Mouse (Mus musculus): ENCODE measurements at regions not wholly inside any gene's neighbourhood (a gene's known extent, or its start where the extent isn't known, plus 50 kb on each side); places are given as distances from the start of the nearest gene placed in this dataset.

DNA sequence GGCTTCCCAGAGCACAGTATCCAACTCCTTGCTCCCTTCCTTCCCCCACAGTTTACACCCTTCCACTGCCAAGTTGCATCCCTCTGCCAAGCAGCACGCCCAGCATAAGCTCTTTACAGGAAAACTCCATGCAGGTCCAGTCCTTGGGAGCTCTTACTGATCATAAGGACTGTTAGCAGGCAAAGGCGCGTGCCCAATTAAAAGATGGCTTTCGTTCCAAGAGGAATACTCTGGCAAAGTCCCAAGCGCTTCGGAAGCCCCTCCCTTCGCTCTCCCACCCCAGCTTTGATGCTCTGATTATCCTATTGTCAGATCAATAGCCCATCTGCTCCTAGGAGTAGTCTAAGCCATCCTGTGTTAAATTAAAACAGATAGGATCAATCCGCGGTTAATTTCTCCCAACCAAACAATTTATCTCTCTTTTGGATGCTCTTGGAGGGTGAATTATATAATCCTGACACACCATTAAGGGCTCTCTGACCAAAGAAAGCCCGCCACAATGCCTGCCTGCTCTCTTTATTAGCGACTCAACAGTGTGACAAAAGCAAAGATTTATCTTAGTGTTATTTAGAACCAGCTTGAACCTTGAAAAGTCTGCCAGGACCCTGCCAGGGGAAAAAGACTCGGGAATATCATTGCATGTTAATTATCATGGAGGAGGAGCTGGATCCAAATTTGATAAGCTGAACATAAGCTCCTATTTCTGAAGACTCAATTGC is 312.5 kb downstream of the Gsdmc2 start:
- DNase-seq, result no peak

DNA sequence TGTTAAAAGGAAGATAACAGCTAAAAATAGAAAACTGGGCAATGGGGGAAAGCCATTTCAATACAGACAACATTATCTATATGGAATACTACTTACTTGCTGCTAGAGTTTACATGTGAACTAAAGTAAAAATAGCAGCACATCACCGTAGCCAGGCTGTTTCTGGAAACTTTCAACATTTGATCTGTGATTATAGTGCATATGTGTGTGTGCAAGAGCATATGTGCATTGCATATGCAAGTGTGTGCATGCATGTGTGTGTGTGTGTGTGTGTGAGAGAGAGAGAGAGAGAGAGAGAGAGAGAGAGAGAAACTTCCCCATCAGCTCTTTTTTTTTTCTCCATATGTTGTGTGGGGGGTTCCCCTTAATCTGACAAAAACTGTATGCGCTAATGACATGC is 317.7 kb downstream of the Gsdmc2 start:
- no peak for DNase-seq

DNA sequence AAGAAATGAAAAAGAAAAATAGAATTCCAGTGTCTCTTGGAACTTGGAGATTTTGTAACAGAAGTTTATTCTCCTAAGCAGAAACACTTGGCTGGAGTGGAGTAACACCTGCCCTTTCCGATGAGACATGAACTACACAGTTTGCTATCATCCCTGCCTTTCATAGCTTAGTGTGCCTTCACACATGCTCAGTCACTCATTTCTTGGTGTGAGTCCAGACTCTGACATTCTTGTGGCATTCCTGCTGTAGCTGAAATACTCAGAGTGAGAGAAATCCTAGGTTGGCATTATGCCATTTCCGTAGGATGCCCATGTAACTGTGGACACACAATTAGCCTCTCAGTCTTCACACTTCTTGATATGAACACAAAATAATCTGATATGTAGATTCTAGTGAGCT is 318.2 kb downstream of the Gsdmc2 start:
- DNase-seq, result no peak

DNA sequence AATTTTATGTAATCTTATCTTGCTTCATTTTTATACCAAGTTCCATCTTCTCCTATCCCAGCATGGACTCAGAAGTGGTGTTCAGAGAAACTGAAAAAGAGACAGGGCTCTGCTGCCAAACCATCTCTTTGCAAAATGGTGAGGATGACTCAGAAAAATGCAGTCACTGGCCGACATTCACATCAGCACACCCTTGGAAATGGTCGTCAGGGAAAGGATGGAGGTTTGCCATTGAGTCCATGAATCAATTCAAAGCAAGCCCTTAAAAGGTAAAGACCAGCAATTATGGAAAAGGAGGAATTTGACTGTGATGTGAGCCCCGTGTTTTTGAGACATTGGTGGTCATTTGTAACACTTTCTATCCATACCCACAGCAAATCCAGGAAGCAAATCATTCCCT is 327.7 kb downstream of the Gsdmc2 start:
- no peak for DNase-seq

DNA sequence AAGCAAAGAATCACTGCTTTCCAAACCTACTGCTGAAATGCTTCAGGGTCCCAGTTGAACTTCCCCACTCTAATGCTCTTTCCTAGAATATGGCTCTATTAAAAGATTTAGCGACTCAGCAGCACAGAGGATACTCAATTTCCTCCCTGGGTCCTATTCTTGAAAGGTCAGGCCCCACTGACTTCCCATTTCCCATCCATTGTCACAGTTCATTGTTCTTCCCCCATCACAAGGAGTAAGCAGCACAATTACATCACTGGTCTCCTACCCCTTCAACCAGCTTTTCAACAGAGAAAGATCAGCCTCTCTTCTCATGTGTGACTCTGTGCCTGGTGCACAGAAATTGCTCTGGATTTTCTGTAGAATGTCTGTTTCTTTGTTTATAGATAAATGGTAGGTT is 344.5 kb downstream of the Gsdmc2 start:
- DNase-seq, result no peak

DNA sequence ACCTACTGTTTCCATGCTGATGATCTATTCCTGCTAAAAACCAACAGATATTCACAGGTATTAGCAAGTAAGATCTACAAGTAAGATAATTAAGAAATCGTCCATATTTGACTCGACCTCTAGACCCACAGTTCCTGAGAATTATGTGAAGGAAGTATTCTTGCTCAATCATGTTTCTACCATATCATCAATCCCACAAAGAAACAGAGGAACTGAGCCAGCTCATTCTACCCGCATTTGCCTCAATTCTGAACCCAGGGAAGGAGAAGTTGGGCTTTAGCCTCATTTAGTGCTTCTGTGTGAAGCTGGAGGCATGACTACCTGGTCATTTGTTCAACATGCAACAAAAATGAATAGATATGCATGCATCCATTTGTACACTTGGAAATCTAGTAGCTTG is 346.5 kb downstream of the Gsdmc2 start:
- no peak for DNase-seq

DNA sequence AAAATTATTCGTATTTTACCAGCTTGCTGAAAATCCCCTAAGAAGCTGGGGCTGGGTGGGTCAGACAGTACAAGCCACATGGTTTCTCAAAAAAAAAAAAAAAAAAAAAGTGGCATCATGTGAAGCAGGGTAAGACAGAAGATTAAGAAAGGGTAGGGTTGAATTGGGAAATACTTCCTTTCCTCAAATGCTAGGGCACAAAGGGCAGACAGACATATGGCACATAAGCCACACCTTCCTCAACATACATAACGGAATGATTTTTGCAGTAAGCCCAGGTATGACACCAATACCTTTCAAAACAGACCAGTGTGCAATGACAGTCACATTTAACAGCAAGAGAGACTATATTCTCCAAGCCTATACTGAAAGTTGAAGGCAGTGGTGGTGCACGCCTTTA is 347.8 kb downstream of the Gsdmc2 start:
- DNase-seq, result no peak

DNA sequence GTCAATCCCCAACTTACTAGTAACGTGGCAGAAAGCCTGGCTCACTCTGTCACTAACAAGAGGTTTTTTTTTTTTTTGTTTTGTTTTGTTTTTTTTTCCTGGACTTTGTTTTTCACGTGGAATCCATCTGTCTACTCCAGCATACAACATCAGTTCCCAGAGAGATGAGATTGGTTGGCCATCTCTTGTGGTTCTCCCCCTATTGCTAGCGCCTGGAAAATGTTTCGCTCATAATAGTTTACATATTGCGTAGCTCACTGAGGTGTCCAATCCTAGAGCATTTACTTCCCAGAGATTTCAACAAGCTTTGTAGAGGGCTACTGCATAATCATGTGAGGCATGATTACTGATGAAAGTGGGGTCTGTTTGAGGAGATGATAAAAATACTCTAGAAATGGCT is 360.1 kb downstream of the Gsdmc2 start:
- DNase-seq, result no peak

DNA sequence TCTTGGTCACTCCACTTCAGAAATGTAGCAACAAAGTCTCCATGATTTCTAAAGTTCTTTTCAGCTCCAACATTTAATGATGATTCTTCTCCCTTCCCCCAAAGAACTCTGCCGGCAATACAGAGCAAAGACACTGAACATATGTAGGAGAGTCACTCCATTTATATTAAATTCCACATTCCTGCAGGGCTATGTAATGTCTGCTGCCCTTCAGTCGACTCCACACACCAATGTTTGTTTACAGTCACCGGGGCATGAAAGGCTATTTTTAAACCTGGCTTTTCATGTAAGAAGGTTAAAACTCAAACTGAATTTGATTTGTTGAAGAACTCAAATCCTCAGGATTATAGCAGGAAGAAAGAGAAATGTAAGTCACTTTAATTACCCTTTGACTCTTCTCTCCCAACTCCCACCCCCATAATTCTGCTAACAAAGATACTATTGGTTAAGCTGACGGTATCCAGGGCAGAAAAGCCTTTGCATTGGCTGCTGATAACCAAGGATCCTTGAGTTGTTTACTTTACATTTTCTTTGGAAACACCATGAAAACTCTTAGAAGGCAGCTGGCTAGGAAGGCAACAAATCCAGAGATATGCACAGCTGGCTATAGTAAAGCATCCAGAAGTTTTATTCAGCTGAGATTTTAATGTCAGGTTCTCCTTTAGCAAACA is 360.6 kb downstream of the Gsdmc2 start:
- no peak for DNase-seq

DNA sequence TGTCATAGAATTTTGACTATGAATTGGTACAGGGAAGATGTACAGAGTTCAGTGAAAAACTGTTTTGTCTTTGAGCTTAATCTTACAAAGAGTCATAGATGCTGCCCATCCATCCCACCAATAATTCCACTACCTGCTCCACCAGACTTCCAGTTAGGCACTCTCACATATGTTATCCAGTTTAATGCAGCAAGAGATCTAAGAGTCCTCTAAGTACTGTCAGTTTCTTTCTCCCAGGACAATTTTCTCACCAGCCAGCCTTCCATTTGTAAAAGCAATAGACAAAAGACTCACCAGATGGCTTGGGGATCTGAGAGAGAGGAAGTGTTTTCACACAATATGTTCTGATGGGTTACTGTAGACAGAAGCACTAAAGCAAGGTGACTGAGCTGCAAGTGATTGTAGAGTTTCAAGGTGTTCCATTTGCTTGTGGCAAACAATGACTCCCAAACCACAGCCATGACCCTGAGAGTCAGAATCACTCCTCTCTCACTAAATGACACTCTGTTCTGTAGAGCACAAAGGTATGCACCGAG is 365.6 kb downstream of the Gsdmc2 start:
- DNase-seq, result no peak

DNA sequence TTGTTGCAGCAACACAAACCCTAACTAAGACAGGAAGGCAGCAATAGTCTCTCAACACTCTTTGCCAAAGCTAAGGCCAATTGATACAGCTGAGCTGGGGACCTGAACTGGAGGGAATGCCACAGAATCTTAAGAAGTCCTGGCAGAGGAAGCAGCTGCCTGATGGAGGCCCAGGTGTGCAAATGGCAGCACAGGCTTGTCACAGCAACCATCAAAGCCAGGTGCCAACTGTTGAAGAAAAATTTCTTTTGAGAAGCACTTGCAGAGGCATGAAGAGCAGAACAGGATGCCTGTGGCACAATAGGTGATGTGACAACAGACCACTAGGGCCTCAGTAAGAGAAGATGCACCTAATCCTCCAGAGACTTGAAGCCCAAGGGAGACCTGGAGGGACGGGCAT is 378.1 kb downstream of the Gsdmc2 start:
- no peak for DNase-seq

DNA sequence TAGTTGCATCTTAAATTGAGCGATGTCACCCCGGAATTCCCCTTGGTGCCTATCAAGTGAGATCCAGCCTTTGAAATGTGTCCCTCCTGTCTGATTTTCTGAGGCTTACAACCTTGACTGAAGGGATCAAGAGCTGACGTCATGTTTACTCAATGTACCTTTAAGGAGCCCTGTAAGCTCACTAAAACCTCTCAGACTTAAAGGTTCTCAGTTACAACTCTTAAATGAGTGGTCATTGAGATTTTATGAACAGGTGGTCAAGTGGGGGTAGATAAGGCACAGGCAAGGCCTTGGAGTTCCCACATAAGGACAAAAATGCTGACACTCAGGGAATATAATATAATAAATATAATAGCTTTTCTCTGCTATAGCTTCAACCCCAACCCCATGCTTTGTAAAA is 392.4 kb downstream of the Gsdmc2 start:
- DNase-seq, result no peak

DNA sequence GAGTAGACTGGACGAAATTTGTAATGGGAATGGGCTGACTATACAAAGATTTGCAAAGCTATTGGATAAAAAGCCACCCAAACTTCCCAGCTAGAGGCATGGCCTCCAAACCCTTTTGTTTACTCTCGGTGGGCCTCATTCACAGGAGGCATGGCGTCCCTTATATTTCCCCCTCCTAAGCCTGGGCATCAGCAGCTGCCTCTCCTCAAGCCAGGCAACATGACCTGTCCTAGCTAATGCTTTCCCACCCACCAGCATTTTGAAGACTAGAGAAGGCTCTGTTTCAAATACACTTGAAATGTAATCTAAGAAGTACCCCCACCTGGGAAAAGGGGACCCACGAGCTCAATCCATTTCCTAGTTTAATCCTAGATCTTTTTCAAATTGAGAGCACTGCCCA is 398.7 kb downstream of the Gsdmc2 start:
- no peak for DNase-seq

DNA sequence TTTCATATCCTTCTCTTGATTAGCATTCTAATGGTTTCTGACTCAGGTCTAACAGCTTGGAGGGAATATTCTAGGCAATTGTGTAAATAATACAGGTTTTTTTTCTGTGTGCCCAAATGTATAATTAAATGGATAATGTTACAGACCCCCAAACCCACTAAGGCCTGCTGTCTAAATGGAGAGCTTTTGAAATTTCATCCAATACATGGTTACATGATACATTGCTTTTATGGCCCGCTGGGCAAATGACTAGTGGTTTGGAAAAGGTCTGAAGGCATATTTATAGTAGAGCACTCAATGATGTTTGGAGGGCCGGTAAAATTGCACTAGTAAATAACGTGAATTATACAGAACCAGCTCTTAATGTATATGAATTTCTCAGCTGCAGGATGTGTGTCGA is 400.0 kb downstream of the Gsdmc2 start:
- no peak for DNase-seq

DNA sequence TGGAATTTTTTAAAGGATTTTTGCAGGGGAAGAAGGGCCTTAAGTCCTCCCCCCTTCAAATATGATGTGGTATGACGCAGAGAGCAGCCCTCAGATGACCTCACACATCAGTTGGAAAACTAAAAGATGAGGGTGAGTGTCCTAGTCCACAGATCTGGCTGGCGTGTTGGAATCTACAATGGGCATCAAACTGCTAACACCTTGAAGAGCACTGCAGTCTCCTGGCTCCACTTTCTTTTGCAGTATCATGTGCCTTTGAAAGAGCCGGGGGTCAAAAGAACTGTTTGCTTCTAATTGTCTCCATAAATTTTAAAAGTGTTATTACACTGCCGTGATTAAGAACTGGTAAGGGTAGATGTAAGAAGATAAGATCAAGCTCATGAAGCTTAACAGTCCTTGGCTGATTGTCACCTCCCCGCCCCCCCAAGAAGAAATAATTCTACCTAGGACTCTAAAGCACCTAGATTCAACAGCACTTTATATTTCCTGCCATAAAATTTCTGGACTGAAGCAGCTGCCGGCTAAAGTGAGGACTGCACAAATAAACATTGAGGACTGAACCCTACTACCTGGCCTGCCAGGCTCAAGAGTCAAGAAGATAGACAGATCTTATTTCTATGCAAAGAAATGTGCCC is 402.7 kb downstream of the Gsdmc2 start:
- DNase-seq, result no peak

DNA sequence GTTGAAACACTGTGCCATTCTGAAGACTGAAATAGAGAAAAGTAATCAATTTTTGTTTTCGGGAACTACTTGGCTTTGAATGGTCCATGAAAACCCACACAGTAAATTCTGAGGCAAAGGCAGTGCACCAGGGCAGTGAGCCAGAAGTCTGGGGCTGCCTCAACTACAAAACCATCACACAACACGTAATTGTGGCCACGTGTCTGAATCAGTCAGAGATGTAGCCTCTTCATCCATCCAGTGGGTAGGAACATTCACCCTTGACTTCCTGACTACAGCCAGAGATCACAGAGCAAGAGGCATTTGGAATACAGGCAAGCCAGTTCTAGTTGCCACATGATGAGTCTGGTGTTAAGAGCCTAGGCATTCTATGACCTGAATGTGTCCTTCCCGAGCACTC is 432.3 kb downstream of the Gsdmc2 start:
- no peak for DNase-seq

DNA sequence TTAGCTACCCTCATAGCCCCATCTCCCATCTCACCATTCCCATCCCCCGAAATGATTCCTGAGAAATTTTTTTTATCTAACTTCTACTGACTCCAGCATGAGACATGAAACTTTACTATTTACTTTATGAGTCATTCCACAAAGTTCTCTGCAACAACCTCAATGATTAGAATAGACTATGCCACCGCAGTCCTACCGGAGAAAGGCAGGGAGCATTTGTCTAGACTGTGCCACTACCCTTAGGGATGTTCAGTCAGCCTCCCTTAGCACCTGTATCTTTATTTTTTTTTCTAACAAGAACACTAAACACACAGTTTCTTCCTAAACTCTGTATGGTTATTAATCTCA is 433.2 kb downstream of the Gsdmc2 start:
- DNase-seq, result no peak

DNA sequence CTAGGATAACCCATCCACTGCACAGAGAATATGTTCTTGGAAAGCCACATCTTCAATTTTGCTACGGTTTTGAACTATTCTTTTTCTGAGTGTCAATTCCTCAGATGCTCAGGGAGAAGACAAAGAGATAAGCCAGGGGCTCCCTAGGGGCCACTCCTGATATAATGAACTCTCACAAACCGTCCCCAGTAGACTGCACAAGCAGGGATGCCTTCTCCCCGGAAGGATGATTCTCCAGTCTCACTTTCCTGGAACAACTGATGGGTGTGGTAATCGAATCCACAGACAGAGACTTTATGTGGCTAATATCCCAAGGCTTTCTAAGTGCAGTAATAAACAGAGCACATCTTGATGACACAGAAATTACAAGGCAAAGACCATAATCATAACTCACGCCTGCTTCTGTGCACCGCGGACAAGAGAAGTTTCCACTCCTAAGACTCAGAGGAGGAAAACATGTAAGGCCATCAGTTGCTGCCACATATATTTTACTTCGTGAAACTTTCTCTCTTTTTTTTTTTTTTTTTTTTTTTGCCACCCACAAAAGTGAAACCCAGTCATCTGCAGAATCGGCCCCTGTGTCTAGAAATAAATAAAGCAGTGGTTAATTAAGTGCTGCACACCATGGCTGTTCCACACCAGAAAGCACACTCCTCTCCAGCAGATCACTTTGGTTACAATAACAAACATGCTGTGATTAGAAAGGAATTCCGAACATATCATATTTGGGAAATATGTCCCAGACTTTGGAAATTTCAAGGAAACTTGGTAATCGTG is 433.8 kb downstream of the Gsdmc2 start:
- DNase-seq, result no peak

DNA sequence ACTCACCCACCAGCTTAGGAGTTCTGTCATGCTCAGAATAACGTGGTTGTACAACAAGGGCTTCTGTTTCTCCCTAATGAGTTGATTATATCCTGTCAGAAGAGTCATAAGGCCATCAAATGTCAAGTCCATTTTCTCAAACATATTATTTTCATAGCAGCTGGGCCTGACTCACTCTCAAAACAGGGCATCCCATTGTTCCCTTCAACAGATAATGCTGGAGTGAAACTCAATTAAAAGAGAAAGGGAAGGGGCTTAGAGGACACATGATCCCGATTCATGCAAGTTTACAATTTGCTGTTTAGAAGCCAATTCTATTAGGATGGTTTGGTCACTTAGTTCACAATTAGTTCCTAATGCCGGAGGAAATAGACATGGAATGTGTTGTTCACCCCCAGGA is 444.5 kb downstream of the Gsdmc2 start:
- no peak for DNase-seq

DNA sequence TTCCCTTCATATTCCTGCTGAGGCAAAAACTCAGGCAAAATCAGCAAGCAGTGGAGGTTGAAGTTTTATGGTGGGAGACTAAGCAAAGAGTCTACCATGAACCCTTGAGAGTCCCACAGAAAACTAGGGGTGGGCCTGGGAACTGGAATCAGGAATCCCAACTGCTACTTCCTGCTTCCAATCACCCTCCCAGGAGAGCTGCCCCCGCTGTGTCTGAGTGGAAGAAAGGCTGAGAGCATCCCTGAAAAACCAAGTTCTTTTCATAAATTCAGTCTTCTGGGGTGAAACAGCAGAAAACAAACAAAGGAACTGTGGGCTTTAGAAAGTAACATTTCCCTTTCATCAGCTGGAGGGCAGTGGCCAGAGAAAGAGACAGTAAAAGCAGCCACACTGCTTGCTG is 445.0 kb downstream of the Gsdmc2 start:
- no peak for DNase-seq

DNA sequence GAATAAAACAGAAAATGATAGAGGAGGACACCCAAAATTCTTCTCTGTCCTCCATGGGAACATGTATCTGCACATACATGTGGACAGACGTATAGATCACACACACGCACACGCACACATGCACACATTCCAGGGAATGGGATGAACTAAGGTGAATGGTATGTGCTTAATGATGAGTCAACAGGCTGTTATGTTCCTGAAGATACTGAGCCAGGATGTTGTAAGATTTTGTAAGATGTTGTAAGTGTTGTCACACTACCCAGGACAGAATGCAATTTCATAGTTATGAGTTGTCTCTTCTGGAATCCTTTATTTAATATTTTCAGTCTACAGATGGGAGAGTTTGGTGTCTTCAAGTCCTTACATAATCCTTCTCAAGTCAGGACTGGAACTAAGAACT is 447.5 kb downstream of the Gsdmc2 start:
- no peak for DNase-seq

DNA sequence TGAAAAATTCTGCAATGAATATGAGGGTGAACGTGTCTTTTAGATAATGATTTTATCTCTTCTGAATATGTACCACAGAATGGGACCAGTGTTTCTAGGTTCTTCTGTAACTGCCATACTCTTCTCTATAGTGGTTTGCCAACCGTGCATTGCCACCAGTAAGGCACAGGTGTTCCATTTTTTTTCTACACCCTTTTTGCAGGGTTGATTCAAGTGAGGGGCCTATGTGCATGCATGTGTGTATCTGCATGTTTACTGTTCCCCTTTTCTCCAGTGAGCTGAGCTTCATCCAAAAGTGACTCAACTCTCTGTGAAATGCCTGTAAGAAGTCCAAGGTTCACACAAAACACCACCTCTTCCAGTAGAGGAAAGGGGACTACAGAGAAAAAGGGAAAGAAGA is 467.7 kb downstream of the Gsdmc2 start:
- DNase-seq, result no peak

DNA sequence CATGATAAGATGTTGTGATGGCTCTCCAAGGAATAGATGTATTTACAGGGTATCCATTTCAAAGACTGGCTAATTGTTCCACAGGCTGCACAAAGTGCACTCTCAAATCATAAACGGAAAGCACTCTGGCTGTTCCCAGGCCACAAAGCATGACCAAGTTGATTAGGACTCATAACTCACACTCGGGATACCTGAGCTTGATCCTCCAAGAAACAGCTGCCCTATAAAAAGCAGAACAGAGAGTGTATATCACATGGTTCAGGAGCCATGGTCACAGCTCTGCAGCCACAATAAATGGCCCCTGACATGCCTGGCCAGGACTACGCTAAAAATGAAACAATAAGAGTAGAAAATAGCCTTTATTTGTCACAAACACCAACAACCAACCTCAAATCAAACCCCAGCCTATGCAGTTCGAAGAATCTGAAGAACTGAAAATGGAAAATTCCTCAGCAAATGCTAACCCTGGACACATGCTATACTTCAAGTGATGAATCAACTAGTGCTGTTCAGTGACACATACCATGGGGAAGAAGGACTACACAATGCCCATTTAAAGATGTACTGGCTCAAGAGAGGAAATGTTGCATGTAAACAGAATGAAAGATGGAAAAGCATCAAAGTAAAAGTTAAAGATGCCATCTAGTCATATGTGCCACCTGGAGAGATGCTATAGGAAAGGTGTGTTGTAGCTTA is 473.5 kb downstream of the Gsdmc2 start:
- DNase-seq, result no peak

Data from cerebellum, adult 9-11 months (tissue).